Mouse (Mus musculus) heart, postnatal 0 days (tissue): ENCODE measurements at regions not wholly inside any gene's neighbourhood (a gene's known extent, or its start where the extent isn't known, plus 50 kb on each side); places are given as distances from the start of the nearest gene placed in this dataset.

Experiments
- CTCF ChIP-seq: IDR thresholded peaks from 2 replicates; pipeline ENCODE4 v1.5.1; 2016; ENCODE audit warnings: antibody characterized with exemption, control low read depth, low read depth
- EP300 ChIP-seq: IDR thresholded peaks from 2 replicates; pipeline ENCODE4 v1.6.1; 2016; ENCODE audit warnings: antibody characterized with exemption, low read depth

GRCm38 (mm10) chr14:102491205-102491604 lies 491.2 kb downstream of the Kctd12 start:
- no peak for TF ChIP-seq CTCF
- TF ChIP-seq EP300, result no peak
